Mouse (Mus musculus): Measurements from ENCODE around the gene Shank1. TPM values are rescaled to one million over a fixed set of nuclear protein-coding genes. Genes with fewer than 3 reads are reported as not detected.
"Not testable (repeated sequence)": the region's sequence is repeated elsewhere in the genome, so short reads cannot be mapped to it uniquely, and the experiment has no call there.

Shank1 gene
- total RNA-seq (2015; ENCODE audit: low replicate concordance) (not detected in 2 replicates), total RNA-seq (2017; ENCODE audit: low replicate concordance) (not detected in 2 replicates)

DNA sequence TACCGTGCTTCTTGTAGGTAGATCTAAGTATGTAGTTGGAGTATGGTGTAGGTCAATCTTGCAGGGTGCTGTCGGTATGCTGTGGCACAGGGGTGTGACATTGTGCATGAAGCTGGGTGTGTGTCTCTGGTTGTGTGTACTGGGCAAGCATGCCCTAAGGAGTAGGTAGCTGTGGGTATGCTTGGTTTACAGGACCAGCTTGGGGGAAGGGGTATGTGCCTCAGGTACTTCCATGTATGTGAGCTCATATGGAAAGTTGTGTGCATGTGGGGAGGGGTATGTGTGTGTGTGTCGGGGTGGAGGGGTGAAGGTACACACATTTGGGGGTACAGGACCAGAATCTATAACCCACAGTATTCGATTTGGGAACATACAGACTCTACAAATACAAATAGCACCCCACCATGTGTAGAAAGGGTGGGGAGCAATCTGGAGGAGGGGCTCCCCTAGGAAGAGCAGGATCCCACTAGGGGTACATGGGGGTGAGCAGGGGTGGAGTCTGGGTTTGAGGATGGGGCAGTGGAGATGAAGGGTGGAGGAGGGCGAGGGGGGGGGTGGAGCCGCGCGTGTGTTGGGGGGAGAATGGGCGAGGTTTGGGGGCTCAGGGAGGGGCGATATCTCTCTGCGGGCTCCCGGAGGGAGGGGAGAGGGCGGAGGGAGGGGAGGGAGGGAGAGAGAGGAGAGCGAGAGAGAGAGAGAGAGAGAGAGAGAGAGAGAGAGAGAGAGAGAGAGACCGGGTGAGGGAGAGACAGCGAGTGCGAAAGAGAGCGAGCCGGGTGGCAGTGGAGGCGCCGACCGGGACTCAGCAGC, at the start of gene Shank1:
Shank1 (plus strand) TSS at position 779 of the 810 bp plus-strand sequence.
- ATAC-seq (replicated peaks; ENCODE audit: low FRiP score, poor library complexity, severe bottlenecking) = no peak

DNA sequence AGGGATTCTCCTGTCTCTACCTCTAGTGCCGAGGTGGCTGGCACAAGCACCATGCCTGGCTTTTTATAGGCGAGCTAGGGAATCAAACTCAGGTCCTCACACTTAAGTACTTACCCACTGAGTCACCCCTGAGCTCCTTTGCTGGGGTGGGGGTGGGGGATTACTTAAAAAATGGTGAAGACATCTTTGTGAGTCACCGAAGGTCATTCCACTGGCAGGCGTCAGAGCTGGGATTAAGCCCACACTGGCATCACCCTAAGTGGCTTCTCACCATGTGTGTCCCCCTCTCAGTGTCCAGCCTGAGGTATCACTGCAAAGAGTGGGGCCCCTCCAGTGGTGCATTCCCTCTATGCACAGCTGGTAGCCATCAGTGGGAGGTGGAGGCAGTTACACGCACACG, 49.6 kb upstream of the Shank1 start:
- no peak for ATAC-seq (replicated peaks; ENCODE audit: low FRiP score, poor library complexity, severe bottlenecking)

DNA sequence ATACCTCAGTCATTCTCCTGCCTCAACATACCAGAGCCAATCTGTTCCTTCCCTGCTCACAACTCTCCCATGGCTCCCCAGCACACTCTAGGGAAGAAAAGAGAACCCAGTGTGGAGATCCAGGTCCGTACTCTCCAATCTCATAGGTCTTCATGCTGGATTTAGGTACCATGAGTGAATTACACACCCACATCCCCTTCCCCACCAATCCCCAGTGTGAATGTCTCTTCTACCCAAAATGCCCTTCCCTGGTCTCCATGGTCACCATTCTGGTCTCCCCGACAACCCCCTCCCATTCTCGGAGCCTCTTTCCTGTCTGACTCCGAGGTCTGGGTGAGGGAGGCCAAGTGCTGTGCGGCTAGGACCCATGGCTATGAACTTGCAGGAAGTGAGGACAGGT, 48.9 kb upstream of the Shank1 start, which contains the start of gene Gm15517:
Gm15517 (plus strand) TSS at position 301 of the 400 bp plus-strand sequence.
- no peak for ATAC-seq (replicated peaks; ENCODE audit: low FRiP score, poor library complexity, severe bottlenecking)

DNA sequence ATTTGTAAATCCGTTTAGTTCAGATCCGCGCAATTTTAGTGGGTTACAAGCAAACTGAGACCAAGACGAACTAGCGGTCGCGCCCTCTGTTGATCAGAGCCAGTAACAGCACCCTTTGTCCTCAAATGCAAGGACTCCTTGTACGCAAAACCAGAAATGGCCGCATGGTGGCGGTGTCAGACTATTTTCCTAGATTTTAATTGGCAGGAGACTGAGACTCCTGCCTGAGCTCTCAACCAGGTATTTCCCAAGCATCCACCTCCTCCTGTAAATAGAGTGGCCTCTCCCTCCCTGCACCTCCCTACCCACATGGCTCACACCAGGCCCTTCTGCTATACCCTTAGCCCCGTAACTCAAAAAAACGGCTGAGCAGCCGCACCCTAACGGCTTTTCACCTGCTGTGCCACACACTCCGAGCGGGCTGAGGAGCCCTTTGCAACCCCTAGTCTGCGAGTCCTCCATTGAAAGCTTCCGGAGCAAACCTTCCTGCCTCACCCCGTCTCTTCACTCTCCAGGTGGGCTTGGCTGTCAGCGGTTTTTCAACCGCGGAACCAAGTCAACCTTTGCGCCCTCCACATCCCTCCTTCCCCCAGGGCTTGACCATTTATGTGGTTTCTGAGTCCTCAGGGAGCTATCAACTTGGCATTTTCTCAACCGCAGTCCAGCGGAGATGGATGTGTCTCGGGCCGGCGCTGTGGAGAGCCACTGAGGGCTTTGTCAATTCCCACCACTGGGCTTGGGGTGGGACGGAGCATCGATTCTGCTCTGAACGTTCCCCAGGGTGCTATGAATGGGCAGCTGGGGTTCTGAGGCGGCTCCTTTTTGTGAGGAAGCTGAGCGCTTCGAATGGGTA, 47.0 kb upstream of the Shank1 start:
- ATAC-seq (replicated peaks; ENCODE audit: low FRiP score, poor library complexity, severe bottlenecking) = peak; percentile 86

DNA sequence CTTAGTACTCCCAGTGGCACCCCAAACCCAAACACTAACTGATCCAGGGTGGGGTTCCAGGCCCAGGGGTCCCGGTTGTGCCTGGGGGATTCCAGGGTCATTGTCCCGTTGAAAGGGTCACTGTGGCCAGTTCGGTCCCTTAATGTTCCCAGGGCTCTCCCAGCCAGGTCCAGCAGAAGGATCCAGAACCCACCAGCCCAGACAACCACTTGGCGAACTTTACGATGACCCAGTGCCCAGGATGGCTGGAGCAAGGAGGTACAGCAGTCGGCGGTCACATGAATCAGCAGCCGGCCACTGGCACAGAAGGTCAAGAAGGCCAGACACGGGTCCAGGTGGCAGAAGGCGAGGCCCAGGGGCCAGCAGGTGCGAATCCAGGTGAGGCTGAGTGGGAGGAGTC, 41.9 kb upstream of the Shank1 start:
- ATAC-seq (replicated peaks; ENCODE audit: low FRiP score, poor library complexity, severe bottlenecking) = no peak

DNA sequence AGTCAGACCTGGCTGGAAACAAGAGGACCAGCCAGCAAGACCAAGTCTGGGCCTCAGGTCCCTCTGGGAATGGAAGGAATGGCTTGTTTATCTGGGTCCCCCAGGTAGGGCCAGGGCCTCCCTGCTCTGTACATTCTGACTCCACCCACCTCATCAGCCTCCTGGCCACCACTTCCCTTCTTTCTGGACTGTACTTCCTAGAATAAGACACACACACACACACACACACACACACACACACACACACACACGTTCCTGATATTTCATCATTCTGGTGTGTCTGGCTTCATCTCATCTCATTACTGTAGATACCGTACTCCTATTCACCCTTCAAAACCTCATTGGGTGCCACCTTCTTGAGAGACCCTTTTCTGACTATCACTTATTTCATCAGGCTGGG, 40.7 kb upstream of the Shank1 start:
- ATAC-seq (replicated peaks; ENCODE audit: low FRiP score, poor library complexity, severe bottlenecking) = no peak

DNA sequence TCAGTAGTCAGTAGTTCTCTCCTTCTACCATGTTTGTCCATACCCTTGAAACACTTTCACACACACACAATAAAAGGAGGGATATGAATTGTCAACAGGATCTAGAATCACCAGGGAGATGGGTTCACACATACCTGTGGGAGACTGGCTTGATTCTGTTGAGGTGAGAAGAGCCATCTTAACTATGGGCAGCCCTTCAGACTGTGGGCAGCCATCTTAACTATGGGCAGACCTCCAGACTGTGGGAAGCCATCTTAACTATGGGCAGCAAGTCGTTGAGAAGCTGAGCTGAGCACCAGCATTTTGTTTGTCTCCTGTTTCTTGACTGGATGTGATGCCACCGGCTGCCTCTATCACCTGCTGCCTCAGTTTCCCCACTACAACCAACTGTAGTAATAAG, 38.7 kb upstream of the Shank1 start:
- ATAC-seq (replicated peaks; ENCODE audit: low FRiP score, poor library complexity, severe bottlenecking) = no peak

DNA sequence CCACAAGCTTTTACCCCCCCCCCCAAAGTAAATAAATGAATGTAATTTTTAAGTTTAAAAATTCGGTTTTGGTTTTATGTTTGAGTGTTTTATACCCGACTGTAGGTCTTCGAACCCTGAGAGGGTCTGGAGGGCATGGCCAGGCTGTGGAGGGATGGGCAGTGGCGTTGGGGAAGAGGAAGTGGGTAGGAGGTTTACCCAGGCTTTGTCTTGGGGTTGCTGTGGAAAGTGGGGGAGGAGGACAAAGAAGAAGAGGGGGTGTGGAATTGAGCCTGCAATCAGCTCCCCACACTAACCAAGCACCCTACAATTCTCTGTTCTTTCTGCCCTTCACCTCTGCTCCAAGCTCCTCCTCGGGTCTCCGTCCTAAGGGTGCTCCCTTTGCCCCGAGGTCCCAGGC, 37.5 kb upstream of the Shank1 start:
- ATAC-seq (replicated peaks; ENCODE audit: low FRiP score, poor library complexity, severe bottlenecking) = no peak

DNA sequence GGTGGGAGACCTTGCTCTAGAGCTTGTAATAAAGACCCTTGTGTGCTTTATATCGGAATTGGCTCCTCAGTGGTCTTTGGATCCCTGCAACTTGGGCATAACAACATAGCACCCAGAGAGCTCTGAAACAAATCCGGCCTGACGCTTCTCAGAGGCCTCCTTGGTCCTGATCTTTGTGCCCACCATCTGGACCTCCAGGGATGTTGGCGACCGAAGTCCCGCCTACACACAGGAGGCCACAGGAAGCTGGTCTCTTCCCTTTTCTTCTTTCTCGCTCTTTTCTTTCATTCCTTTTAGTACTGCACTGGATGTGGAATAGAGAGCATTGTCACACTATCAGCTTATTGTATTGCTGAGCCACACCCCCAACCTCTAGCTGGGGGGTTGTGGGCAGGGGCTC, 36.6 kb upstream of the Shank1 start:
- ATAC-seq (replicated peaks; ENCODE audit: low FRiP score, poor library complexity, severe bottlenecking) = no peak

DNA sequence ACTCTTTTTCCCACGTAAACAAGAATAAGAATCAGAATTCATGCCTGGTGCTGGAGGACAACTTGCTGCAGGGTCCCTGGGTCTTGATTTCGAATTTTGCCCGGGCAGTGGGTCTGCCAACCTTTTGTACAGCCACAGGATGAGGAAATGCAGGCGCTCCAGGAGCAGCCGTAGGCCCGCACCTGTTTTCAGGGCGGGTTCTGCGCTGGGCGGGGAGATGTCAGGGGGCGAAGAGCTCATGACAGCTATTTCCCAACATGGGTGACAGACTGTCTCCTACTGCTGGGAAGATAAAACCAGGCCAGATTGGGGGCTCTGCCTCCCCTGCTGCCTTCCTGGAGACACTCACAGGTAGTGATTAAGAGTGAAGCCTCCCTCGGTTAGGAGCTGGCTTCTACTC, 36.0 kb upstream of the Shank1 start:
- no peak for ATAC-seq (replicated peaks; ENCODE audit: low FRiP score, poor library complexity, severe bottlenecking)

DNA sequence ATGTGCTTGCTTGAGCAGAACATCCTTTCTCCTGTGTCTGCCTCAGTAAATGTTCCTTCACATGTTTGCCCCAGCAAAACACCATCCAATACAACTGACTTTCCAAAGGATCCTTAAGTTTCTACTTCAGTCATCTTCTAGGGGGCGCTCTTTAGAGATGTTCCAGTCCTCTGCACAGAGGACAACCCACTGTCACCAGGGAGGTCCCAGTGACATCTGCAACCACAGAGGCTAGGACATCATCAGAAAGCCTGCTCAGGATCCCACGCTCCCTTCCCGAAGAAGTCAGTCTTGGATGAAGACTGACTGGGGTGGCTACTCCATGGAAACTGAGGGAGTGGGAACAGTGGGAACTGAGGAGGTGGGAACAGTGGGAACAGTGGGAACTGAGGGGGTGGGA, 34.5 kb upstream of the Shank1 start:
- no peak for ATAC-seq (replicated peaks; ENCODE audit: low FRiP score, poor library complexity, severe bottlenecking)

DNA sequence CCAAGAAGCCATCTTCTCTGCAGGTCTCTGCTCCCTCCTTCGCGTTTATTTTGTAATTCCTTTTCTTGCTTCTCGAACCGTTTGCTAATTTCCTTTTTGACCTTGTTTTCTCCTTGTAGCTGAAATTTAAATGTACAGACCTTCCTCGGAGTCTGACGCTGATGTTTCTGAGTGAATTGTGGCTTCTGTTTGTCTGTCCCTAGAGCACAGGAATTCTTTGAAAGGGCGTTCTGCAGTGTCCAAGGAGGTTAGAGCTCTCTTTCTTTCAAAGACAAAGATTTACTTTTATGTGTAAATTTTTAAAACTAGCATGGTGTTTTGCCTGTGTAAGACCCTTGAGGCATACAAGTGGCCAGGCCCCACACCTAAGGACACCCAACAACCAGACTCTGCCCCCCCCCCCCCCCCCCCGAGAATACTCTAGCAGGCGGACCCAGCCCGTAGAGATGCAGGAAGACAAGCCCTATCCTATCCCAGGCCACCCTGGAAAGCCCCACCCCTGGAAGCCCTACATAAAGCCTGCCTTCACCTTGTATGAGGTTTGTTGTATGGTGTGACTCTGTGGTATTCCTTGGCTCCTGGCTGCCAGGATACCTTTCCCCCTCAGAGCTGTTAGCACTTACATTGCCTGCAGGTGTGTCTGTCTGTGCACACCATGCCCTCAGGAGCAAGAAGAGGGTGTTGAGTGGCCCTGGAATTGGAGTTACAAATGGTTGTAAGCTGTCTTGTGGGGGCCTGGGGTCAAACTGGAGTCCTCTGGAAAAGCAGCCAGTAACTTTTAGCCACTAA, 33.4 kb upstream of the Shank1 start:
- ATAC-seq (replicated peaks; ENCODE audit: low FRiP score, poor library complexity, severe bottlenecking) = no peak

DNA sequence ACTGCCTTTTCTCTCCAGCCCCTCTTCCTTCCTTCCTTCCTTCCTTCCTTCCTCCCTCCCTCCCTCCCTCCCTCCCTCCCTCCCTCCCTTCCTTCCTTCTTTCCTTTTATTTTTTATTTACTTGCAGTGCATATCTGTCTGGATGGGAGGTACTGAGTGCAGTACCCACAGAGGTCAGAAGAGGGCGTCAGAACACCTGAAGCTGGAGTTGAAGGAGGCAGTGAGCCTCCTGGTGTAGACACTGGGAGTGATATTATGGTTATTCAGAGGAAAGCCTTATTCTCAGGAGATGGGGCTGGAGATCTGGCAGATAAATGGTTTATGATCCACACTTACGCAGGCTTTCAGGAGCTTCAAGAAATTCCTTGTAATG, 32.8 kb upstream of the Shank1 start:
- ATAC-seq (replicated peaks; ENCODE audit: low FRiP score, poor library complexity, severe bottlenecking) = no peak

DNA sequence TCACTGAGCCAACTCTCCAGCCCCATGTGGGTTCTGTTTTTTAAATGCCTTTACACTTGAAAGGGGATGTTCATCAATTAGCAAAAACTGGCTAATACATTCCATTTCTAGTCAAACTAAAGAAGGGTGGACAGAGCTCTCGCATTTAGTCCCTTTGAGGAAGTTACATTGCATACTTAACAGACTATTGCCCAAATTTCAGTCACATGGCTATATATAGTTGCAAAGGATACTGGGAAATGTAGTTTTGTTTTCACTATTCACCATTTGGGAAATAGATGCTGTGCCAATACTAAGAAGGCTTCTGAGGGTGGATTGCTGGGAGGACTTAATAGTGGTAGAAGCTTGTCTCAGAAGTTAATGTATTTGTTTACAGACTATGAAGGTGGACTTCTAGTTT, 29.1 kb upstream of the Shank1 start:
- ATAC-seq (replicated peaks; ENCODE audit: low FRiP score, poor library complexity, severe bottlenecking) = no peak

DNA sequence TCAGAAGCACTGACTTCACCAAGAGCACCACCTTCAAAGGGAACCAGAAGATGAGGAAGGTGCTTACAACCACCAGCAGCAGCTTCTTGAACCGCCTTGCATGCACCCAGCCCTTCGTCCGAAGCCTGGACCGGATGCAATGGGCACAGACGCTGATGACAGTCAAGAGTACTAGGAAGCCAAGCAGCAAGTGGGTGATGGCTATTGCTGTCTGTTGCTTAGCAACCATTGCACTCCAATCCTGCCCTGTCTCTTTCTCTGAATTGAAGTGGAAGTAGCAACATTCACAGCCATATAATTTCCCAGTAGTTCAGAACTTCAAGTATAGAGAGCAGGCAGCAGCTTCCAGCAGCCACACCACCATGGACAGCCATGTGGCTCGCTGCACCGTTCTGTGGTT, 28.5 kb upstream of the Shank1 start:
- ATAC-seq (replicated peaks; ENCODE audit: low FRiP score, poor library complexity, severe bottlenecking) = no peak

DNA sequence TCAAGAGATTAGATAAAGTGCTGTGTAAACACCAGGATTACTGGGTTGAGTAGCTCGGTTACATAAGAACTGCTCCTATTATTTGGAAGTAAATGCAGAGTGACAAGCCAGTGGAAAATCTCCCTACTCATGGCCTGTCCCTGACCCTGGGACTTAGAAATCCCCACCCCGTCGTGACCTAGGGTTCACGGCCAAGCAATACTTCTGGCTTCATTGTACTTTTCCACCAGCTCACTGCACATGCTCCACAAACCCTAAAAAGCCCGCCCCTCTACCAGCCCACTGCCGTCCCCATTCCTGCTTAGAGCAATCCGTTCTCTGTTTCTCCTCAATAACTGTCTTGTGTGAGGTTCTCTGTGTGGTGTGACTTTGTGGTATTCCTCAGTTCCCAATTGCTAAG, 22.3 kb upstream of the Shank1 start:
- no peak for ATAC-seq (replicated peaks; ENCODE audit: low FRiP score, poor library complexity, severe bottlenecking)

DNA sequence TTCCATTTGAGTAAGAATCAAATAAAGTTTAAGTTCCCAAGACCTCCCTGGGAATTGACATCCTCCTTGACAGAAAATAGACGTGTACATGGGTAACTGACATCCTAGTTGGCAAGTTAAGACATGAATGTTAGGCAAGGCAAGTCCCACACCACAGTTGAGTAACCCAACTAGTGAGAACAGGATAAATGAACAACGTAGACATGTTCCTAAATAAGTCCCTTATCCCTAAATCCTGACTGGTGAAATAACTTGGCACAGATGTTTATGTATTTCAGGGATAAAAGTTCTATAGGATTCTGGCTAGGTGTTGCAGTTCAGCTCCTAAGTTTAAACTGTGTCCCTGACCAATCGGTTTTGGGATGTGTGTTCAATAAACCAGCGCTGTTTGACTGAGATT, 19.1 kb upstream of the Shank1 start:
- ATAC-seq (replicated peaks; ENCODE audit: low FRiP score, poor library complexity, severe bottlenecking) = no peak

DNA sequence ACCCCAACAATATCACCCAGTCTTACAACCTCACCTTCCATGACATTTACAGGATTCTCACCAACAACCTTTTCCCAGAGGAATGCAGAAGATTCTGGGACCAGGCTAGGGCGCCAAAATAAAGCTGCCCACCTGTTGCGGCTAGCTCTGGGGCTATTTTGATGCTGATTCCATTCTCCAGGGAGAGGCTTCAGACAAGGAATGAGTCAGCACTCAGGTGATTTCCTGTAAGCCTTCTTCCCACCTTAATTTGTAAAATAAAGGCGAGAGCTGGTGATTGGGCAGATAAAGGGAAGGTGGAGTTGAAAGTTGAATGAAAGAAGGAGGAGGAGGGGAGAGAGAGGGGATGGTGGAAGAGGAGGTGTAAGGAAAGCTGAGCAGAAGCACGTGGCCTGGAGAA, 18.6 kb upstream of the Shank1 start:
- no peak for ATAC-seq (replicated peaks; ENCODE audit: low FRiP score, poor library complexity, severe bottlenecking)

DNA sequence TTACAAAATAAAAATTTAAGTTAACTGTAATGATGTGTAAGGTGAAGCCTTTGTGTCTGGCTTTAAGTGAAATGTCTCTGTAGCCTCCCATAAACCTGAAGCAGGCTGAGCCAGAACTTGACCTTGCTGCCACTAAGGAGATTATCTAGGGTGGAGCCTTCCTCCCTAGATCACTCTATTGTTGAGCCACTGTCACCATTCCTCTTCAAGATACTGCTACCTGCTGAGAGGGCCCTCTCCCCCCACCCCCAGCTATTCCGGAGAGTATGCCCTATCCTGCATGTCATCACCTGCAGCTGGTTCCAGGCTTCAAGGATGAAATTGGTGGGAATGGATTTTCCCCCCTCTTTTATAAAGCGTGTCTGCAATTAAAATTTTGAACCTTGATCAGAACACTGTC, 12.6 kb upstream of the Shank1 start:
- not testable (repeated sequence) for ATAC-seq (replicated peaks; ENCODE audit: low FRiP score, poor library complexity, severe bottlenecking)

Data from erythroblast, adult 5-6 weeks (primary cell).